Mouse (Mus musculus): ENCODE data around the gene Ripk1. TPM values are rescaled to one million over a fixed set of nuclear protein-coding genes. Genes with fewer than 3 reads are reported as not detected.

Gene Ripk1
- total and polyA plus RNA-seq, 2 experiments from 2014 or later = 4.8 to 6.1 TPM

- Histone ChIP-seq H3K27ac (ENCODE audit: low read depth) (no peak overlapping the region), H3K9ac (replicated peaks; ENCODE audit: low read depth, low read length) (no peak overlapping the region), H3K9me3 (replicated peaks; ENCODE audit: control insufficient read depth, low read length) (no peaks in the 10 kb centered on the region), H3K4me3 (ENCODE audit: low read depth, low read length) (no peak overlapping the region), H3K4me2 (ENCODE audit: low read depth, low read length) (no peak overlapping the region), H3K4me1 (ENCODE audit: control insufficient read depth, insufficient read depth) (no peaks in the 10 kb centered on the region), H3K27me3 (ENCODE audit: control insufficient read depth, insufficient read depth, low read length) (no peaks in the 10 kb centered on the region), H3K36me3 (replicated peaks; ENCODE audit: control insufficient read depth, insufficient read depth, low read length) (peaks cover 31% of the 10 kb centered on the region; the same call in 1 of the 2 replicates)
- ATAC-seq (ENCODE audit: insufficient read depth, low read depth) = no peak
- no peak for TF ChIP-seq CTCF (IDR thresholded peaks at IDR 0.05; ENCODE audit: low read depth)
- TF ChIP-seq EP300 (IDR thresholded peaks at IDR 0.05; ENCODE audit: low read depth) = no peak
- DNase-seq (ENCODE audit: low spot score) = no peak
- WGBS = 83% methylated on average over 1 of the region's 1 CpGs
These were observed 55.1 kb downstream of the Ripk1 start for GRCm38 (mm10) chr13:34057252-34057651.

- no peak overlapping the region for H3K9ac ChIP-seq (replicated peaks; ENCODE audit: low read depth, low read length)
- H3K4me2 ChIP-seq (ENCODE audit: low read depth, low read length) = no peak overlapping the region
- ATAC-seq (ENCODE audit: insufficient read depth, low read depth) (no peak), DNase-seq (ENCODE audit: low spot score) (no peak)
- H3K4me1 ChIP-seq (ENCODE audit: control insufficient read depth, insufficient read depth) = no peaks in the 10 kb centered on the region
- no peak overlapping the region for H3K4me3 ChIP-seq (ENCODE audit: low read depth, low read length)
- no peaks in the 10 kb centered on the region for H3K9me3 ChIP-seq (replicated peaks; ENCODE audit: control insufficient read depth, low read length)
- WGBS = 67% methylated on average over 9 of the region's 9 CpGs
- TF ChIP-seq CTCF (IDR thresholded peaks at IDR 0.05; ENCODE audit: low read depth) = no peak
- H3K27ac ChIP-seq (ENCODE audit: low read depth) = no peak overlapping the region
- peaks cover 31% of the 10 kb centered on the region for H3K36me3 ChIP-seq (replicated peaks; ENCODE audit: control insufficient read depth, insufficient read depth, low read length)
- no peaks in the 10 kb centered on the region for H3K27me3 ChIP-seq (ENCODE audit: control insufficient read depth, insufficient read depth, low read length)
These were observed 57.9 kb downstream of the Ripk1 start for GRCm38 (mm10) chr13:34060061-34060460.

- Histone ChIP-seq H3K9me3 (replicated peaks; ENCODE audit: control insufficient read depth, low read length) (no peaks in the 10 kb centered on the region), H3K4me2 (ENCODE audit: low read depth, low read length) (no peak overlapping the region), H3K9ac (replicated peaks; ENCODE audit: low read depth, low read length) (no peak overlapping the region), H3K27ac (ENCODE audit: low read depth) (no peak overlapping the region), H3K36me3 (replicated peaks; ENCODE audit: control insufficient read depth, insufficient read depth, low read length) (peaks cover 12% of the 10 kb centered on the region), H3K4me3 (ENCODE audit: low read depth, low read length) (no peak overlapping the region), H3K27me3 (ENCODE audit: control insufficient read depth, insufficient read depth, low read length) (no peaks in the 10 kb centered on the region), H3K4me1 (ENCODE audit: control insufficient read depth, insufficient read depth) (no peaks in the 10 kb centered on the region)
- no peak for DNase-seq (ENCODE audit: low spot score)
- ATAC-seq (ENCODE audit: insufficient read depth, low read depth) = no peak
- 78% methylated on average over 10 of the region's 10 CpGs for WGBS
- TF ChIP-seq CTCF (IDR thresholded peaks at IDR 0.05; ENCODE audit: low read depth) (no peak), EP300 (IDR thresholded peaks at IDR 0.05; ENCODE audit: low read depth) (no peak)
These were observed 60.3 kb downstream of the Ripk1 start for GRCm38 (mm10) chr13:34062466-34062865.

GRCm38 (mm10) chr13:34066351-34066750 lies 64.2 kb downstream of the Ripk1 start:
- DNase-seq (ENCODE audit: low spot score) (no peak), ATAC-seq (ENCODE audit: insufficient read depth, low read depth) (no peak)
- WGBS = 68% methylated on average over 1 of the region's 1 CpGs
- no peak overlapping the region for H3K9ac ChIP-seq (replicated peaks; ENCODE audit: low read depth, low read length)
- H3K27me3 ChIP-seq (ENCODE audit: control insufficient read depth, insufficient read depth, low read length) = no peaks in the 10 kb centered on the region
- peaks cover 25% of the 10 kb centered on the region for H3K36me3 ChIP-seq (replicated peaks; ENCODE audit: control insufficient read depth, insufficient read depth, low read length)
- no peak overlapping the region for H3K4me2 ChIP-seq (ENCODE audit: low read depth, low read length)
- H3K4me3 ChIP-seq (ENCODE audit: low read depth, low read length) = no peak overlapping the region
- no peaks in the 10 kb centered on the region for H3K4me1 ChIP-seq (ENCODE audit: control insufficient read depth, insufficient read depth)
- no peaks in the 10 kb centered on the region for H3K9me3 ChIP-seq (replicated peaks; ENCODE audit: control insufficient read depth, low read length)
- no peak overlapping the region for H3K27ac ChIP-seq (ENCODE audit: low read depth)
- TF ChIP-seq CTCF (IDR thresholded peaks at IDR 0.05; ENCODE audit: low read depth) = no peak
- TF ChIP-seq EP300 (IDR thresholded peaks at IDR 0.05; ENCODE audit: low read depth) = no peak

- TF ChIP-seq EP300 (IDR thresholded peaks at IDR 0.05; ENCODE audit: low read depth) (no peak), CTCF (IDR thresholded peaks at IDR 0.05; ENCODE audit: low read depth) (no peak)
- Histone ChIP-seq H3K27ac (ENCODE audit: low read depth) (no peak overlapping the region), H3K4me3 (ENCODE audit: low read depth, low read length) (no peak overlapping the region), H3K9me3 (replicated peaks; ENCODE audit: control insufficient read depth, low read length) (no peaks in the 10 kb centered on the region), H3K9ac (replicated peaks; ENCODE audit: low read depth, low read length) (no peak overlapping the region), H3K27me3 (ENCODE audit: control insufficient read depth, insufficient read depth, low read length) (no peaks in the 10 kb centered on the region), H3K4me1 (ENCODE audit: control insufficient read depth, insufficient read depth) (no peaks in the 10 kb centered on the region), H3K4me2 (ENCODE audit: low read depth, low read length) (no peak overlapping the region), H3K36me3 (replicated peaks; ENCODE audit: control insufficient read depth, insufficient read depth, low read length) (peaks cover 23% of the 10 kb centered on the region; the same call in 1 of the 2 replicates)
- 62% methylated on average over 4 of the region's 4 CpGs for WGBS
- ATAC-seq (ENCODE audit: insufficient read depth, low read depth) (no peak), DNase-seq (ENCODE audit: low spot score) (no peak)
These were observed 68.1 kb downstream of the Ripk1 start for GRCm38 (mm10) chr13:34070296-34070695.

- no peaks in the 10 kb centered on the region for H3K27me3 ChIP-seq (ENCODE audit: control insufficient read depth, insufficient read depth, low read length)
- H3K4me3 ChIP-seq (ENCODE audit: low read depth, low read length) = no peak overlapping the region
- no peak overlapping the region for H3K9ac ChIP-seq (replicated peaks; ENCODE audit: low read depth, low read length)
- H3K4me1 ChIP-seq (ENCODE audit: control insufficient read depth, insufficient read depth) = 0 out of 2 replicates have a peak, but pooled peaks cover 5% of the 10 kb centered on the region
- no peaks in the 10 kb centered on the region for H3K9me3 ChIP-seq (replicated peaks; ENCODE audit: control insufficient read depth, low read length)
- DNase-seq (ENCODE audit: low spot score) = no peak
- H3K4me2 ChIP-seq (ENCODE audit: low read depth, low read length) = no peak overlapping the region
- no peak overlapping the region for H3K27ac ChIP-seq (ENCODE audit: low read depth)
- peaks cover 30% of the 10 kb centered on the region; the same call in 1 of the 2 replicates for H3K36me3 ChIP-seq (replicated peaks; ENCODE audit: control insufficient read depth, insufficient read depth, low read length)
- no peak for ATAC-seq (ENCODE audit: insufficient read depth, low read depth)
- TF ChIP-seq CTCF (IDR thresholded peaks at IDR 0.05; ENCODE audit: low read depth) (no peak), EP300 (IDR thresholded peaks at IDR 0.05; ENCODE audit: low read depth) (no peak)
- 88% methylated on average over 6 of the region's 6 CpGs for WGBS
These were observed 69.7 kb downstream of the Ripk1 start for GRCm38 (mm10) chr13:34071836-34072235.
